15 mouse cellular contexts compared by ENCODE assay signal in the genomic region with DNA sequence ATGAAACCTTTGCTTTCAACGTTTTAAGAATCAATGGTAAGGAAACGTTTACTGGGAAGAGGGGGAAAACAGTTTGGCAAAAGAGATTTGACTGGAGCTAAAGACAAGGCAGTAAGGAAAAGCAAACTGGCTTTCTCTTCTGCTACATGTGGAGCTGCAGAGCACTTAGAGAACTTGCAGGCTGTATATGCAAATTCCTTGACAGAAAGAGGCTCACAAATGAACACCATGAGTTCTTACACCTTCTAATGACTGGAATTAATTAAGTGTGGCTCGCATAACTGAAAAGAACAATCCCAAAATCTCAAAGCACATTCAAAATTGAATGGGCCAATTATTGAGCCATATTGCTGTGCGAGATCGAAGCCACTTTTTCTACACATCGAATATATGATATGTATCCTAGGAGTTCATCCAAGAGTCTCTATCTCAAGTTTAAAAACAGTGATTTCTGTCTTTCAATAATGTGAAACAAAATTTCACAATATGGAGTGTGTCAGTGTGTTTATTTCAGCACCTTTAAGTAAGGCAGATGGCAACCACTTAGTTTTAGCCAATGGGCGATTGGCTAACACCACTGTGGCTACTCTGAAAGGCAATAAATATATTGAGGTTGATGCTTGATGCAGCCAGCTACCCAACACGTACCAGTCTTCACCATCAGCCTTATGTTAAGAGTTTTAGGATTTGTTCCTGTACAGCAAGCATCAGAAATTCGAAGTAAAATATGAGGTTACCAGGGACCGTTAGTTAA.
"Had no signal": no experiment of that assay in that cellular context is flagged by ENCODE, and none has a peak within 500 bp of the region (broad histone marks: within the 10 kb centered on the region; RNA-seq: fewer than 3 reads in every experiment).

No protein-coding gene starts in this region.

- H3K9ac ChIP-seq: lung, embryonic 15.5 days; midbrain, embryonic 13.5 days; midbrain, embryonic 15.5 days; neural tube, embryonic 12.5 days had no signal

- DNase-seq: lung, adult 2 months; lung, postnatal 14 days; lung, postnatal 36 days; right cerebral cortex, postnatal 14 days; thymus, adult 18-20 months; thymus, postnatal 14 days; thymus, postnatal 36 days had no signal

- H3K27ac ChIP-seq: lung, embryonic 15.5 days; macrophage; midbrain, embryonic 13.5 days; midbrain, embryonic 15.5 days; neural tube, embryonic 12.5 days had no signal

- H3K36me3 ChIP-seq: lung, embryonic 15.5 days; midbrain, embryonic 13.5 days; midbrain, embryonic 15.5 days; neural tube, embryonic 12.5 days had no signal

- H3K9me3 ChIP-seq: lung, embryonic 15.5 days; megakaryocyte, embryonic 14.5 days; midbrain, embryonic 13.5 days; midbrain, embryonic 15.5 days; neural tube, embryonic 12.5 days had no signal

- H3K4me2 ChIP-seq: lung, embryonic 15.5 days; midbrain, embryonic 11.5 days; midbrain, embryonic 13.5 days; midbrain, embryonic 15.5 days; neural tube, embryonic 12.5 days had no signal

- H3K4me3 ChIP-seq: lung, embryonic 15.5 days; megakaryocyte, embryonic 14.5 days; midbrain, embryonic 13.5 days; midbrain, embryonic 15.5 days; neural tube, embryonic 12.5 days had no signal

- H3K4me1 ChIP-seq: lung, embryonic 15.5 days; megakaryocyte, embryonic 14.5 days; midbrain, embryonic 13.5 days; midbrain, embryonic 15.5 days; neural tube, embryonic 12.5 days had no signal

- H3K27me3 ChIP-seq: lung, embryonic 15.5 days; megakaryocyte, embryonic 14.5 days; midbrain, embryonic 13.5 days; midbrain, embryonic 15.5 days; neural tube, embryonic 12.5 days had no signal

- ATAC-seq: lung, postnatal 0 days; midbrain, embryonic 13.5 days; midbrain, embryonic 15.5 days had no signal
